Mouse (Mus musculus) midbrain, embryonic 11.5 days (tissue): ENCODE measurements around the gene Glul. TPM values are rescaled to one million over a fixed set of nuclear protein-coding genes. Genes with fewer than 3 reads are reported as not detected.

Source experiments
- ATAC-seq: fragments of 200-750 bp; cut with Nextera tagmentation; 2 replicates; pipeline ENCODE4 v1.8.0; 2017; ENCODE audit warnings: moderate TSS enrichment, moderate library complexity; ENCODE audit not compliant: low FRiP score
- DNase-seq: peaks from one replicate; pipeline ENCODE4 v3.0.0; 2015; ENCODE audit warnings: low spot score; ENCODE audit errors: missing footprints
- H3K27ac ChIP-seq: fragments of 300-500 bp; sonication (generic); 2 replicates; pipeline ENCODE4 v1.5.1; 2014; ENCODE audit warnings: low read depth, low read length
- H3K27me3 ChIP-seq: fragments of 300-500 bp; sonication (generic); 2 replicates; pipeline ENCODE4 v1.6.1; 2014; ENCODE audit warnings: mild to moderate bottlenecking, low read length, moderate library complexity, mixed read lengths; ENCODE audit not compliant: control insufficient read depth, insufficient read depth
- H3K36me3 ChIP-seq: fragments of 300-500 bp; sonication (generic); 2 replicates; pipeline ENCODE4 v1.6.1; 2014; ENCODE audit warnings: mild to moderate bottlenecking, low read length, moderate library complexity, mixed read lengths; ENCODE audit not compliant: control insufficient read depth, insufficient read depth
- H3K4me1 ChIP-seq: fragments of 300-500 bp; sonication (generic); 2 replicates; pipeline ENCODE4 v1.6.1; 2014; ENCODE audit warnings: low read length; ENCODE audit not compliant: control insufficient read depth, insufficient read depth
- H3K4me2 ChIP-seq: fragments of 300-500 bp; sonication (generic); 2 replicates; pipeline ENCODE4 v1.6.1; 2014; ENCODE audit warnings: mild to moderate bottlenecking, moderate library complexity
- H3K4me3 ChIP-seq: fragments of 300-500 bp; sonication (generic); 2 replicates; pipeline ENCODE4 v1.5.1; 2014; ENCODE audit warnings: low read depth, low read length
- H3K9ac ChIP-seq: fragments of 300-500 bp; sonication (generic); 2 replicates; pipeline ENCODE4 v1.6.1; 2014; ENCODE audit warnings: low read length
- H3K9me3 ChIP-seq: fragments of 300-500 bp; sonication (generic); 2 replicates; pipeline ENCODE4 v1.6.1; 2016; ENCODE audit warnings: low read length; ENCODE audit not compliant: control insufficient read depth
- WGBS: fragments of 180-500 bp; shearing (Covaris S2); extraction: QIAGEN DNeasy Blood & Tissue Kit; methylation state at CpG from one replicate; pipeline ENCODE4 v1.1.7; 2014; 5-methylcytosine and 5-hydroxymethylcytosine counted together
- polyA plus RNA-seq: library from polyadenylated mRNA; unstranded; fragments of >200 nt; fragmentation: Nextera tagmentation; extraction: Ambion mirVana; gene quantifications from 2 replicates; pipeline ENCODE4 v1.2.1, GENCODE M21; 2014

Glul gene
- polyA plus RNA-seq, 1 experiment from 2014 or later, result 121 TPM

DNA sequence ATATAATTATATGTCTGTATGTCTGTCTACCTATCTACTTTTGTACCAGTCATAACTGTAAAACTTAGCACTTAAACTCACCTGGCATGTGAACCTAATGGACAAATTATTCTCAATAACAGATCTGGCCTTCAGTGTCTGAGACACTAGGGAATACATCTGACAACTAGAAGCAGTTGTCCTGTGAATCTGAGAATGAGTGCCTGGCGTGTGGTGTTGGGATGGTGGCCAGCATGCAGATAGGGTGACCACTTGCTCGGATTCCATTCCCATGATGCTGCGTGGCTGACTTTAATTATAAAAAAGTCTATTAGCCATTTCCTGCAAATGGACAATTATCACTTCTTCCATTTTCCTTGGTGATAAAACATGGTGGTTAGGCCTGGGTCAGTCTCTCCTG lies 6.1 kb downstream of the Glul start:
- H3K4me3 ChIP-seq, result no peak overlapping the region
- H3K4me1 ChIP-seq, result peaks cover 20% of the 10 kb centered on the region
- peaks cover 42% of the 10 kb centered on the region for H3K36me3 ChIP-seq
- H3K27me3 ChIP-seq, result no peaks in the 10 kb centered on the region
- WGBS, result 95% methylated on average over 3 of the region's 3 CpGs
- H3K4me2 ChIP-seq, result no peak overlapping the region
- H3K9me3 ChIP-seq, result no peaks in the 10 kb centered on the region
- no peak overlapping the region for H3K9ac ChIP-seq
- DNase-seq (no peak), ATAC-seq (no peak)
- H3K27ac ChIP-seq, result no peak overlapping the region

DNA sequence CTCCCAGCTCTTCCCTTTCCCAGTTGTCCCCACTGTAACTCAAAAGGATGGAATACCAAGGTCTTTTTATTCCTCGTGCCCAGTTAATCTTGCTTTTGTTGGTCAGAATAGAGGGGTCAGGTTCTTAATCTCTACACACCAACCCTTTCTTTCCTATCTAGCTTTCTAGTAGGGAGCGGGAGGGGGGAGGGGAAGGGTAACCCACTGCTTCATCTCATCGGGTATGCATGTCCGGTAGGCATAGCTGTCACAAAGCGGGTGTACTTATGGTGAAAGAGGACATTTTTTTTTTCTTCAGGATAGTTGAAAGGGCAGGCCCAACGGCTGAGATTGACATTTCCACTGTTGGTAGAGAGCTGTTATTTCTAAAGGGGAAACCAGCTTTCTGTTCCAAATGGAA lies 8.5 kb downstream of the Glul start:
- ATAC-seq, result peak; percentile 75
- Histone ChIP-seq H3K4me3 (no peak overlapping the region), H3K27ac (no peak overlapping the region), H3K9me3 (no peaks in the 10 kb centered on the region), H3K4me1 (peaks cover 3% of the 10 kb centered on the region; the same call in 1 of the 2 replicates), H3K36me3 (peaks cover 40% of the 10 kb centered on the region), H3K4me2 (no peak overlapping the region), H3K9ac (no peak overlapping the region), H3K27me3 (no peaks in the 10 kb centered on the region)
- DNase-seq, result peak; percentile 89
- 44% methylated on average over 6 of the region's 6 CpGs for WGBS

DNA sequence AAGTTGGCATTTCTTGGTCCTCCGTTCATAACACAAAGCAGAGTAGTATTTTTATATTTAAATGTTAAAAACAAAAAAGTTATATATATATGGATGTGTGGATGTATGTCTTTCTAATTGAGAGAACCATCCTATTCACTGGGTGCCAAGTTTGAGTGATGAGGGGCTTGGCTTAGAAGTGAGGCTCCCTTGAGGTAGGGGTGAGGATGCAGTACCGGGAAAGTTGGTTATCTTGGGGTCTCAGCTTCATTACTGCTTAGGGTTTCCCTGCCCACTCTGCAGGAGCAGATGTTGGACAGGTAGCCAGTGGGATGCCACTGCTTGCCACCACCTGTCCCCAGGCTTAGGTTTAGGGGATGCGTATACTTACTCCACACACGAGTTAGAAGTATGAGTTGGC lies 9.0 kb downstream of the Glul start:
- no peak overlapping the region for H3K4me2 ChIP-seq
- no peaks in the 10 kb centered on the region for H3K9me3 ChIP-seq
- H3K27ac ChIP-seq, result no peak overlapping the region
- H3K4me1 ChIP-seq, result peaks cover 3% of the 10 kb centered on the region; the same call in 1 of the 2 replicates
- no peaks in the 10 kb centered on the region for H3K27me3 ChIP-seq
- no peak overlapping the region for H3K9ac ChIP-seq
- H3K36me3 ChIP-seq, result peaks cover 38% of the 10 kb centered on the region
- ATAC-seq (0 out of 2 replicates have a peak, but pooled peaks have one; percentile 3), DNase-seq (no peak)
- H3K4me3 ChIP-seq, result no peak overlapping the region
- 93% methylated on average over 4 of the region's 4 CpGs for WGBS

DNA sequence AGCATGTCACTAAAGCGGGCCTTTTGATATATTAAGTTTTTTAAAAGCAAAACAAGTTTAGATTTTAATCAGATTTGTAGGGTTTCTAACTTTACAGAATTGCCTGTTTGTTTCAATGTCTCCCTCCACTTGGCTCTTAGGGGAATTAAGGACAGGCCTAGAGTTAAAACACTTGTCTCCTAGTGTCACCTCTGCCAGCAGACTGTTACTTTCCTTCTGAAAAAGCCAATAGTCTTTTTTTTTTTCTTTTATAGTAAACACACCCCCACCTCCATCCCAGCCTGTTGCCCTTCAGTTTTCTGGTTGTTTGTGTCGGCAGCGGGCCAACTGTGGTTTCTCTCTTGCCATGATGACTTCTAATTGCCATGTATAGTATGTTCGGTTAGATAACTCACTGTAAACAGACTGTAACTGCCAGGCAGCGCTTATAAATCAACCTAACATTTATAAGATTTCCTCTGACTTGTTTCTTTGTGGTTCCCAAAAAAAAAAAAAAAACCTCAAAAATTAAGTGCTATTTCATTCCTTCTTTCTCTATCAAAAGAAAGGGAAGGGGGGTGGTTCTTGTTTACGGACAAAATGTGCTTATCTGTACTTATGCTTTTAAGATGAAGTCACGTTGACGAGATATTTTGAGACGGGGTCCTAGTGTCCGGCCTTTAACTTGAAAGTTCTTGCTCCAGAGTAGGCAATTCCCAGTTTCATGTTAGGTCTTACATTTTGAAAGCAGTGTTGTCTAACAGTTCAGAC lies 9.6 kb downstream of the Glul start:
- 95% methylated on average over 10 of the region's 10 CpGs for WGBS
- Histone ChIP-seq H3K4me3 (no peak overlapping the region), H3K9ac (no peak overlapping the region), H3K27me3 (no peaks in the 10 kb centered on the region), H3K27ac (no peak overlapping the region), H3K9me3 (no peaks in the 10 kb centered on the region), H3K4me1 (peaks cover 3% of the 10 kb centered on the region; the same call in 1 of the 2 replicates), H3K36me3 (peaks cover 31% of the 10 kb centered on the region), H3K4me2 (no peak overlapping the region)
- no peak for DNase-seq
- no peak for ATAC-seq

DNA sequence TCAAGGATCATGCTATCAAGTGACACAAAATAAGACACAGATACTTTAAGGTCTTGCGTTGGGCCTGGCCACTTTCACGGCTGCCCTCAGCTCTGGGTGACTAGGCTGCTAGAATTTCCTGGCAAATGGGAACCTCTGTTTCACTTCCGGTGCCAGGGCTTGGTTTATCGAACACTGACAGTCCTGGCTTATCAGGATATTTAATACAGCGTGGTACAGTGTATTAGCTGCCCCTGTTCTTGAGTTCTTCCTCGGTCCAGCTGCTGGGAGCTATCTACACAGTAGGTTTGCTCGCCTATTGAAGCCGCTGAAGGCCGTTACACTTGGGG lies 10.2 kb downstream of the Glul start:
- Histone ChIP-seq H3K4me2 (no peak overlapping the region), H3K27me3 (no peaks in the 10 kb centered on the region), H3K4me1 (peaks cover 3% of the 10 kb centered on the region; the same call in 1 of the 2 replicates), H3K9me3 (no peaks in the 10 kb centered on the region), H3K9ac (no peak overlapping the region), H3K27ac (no peak overlapping the region), H3K4me3 (no peak overlapping the region), H3K36me3 (peaks cover 28% of the 10 kb centered on the region)
- 95% methylated on average over 9 of the region's 9 CpGs for WGBS
- DNase-seq (no peak), ATAC-seq (no peak)

DNA sequence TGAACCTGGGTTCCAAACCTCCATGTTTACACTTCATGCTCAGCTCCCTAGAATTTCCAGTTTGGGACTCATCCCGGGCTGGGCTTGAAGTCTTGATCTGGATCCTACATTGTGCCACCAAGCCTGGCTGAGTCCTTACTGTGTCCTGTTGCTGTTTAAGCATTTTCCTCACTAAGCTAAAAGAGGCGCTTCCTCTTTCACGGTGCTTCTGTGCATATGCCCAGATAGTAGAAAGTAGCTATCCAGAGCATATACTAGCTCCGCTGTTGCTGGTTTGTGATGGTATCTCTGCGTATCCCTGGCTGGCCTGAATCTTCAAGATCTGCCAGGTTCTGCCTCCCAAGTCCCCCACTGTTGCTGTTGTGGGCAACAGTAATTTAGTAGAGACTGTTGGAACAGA lies 10.7 kb downstream of the Glul start:
- Histone ChIP-seq H3K4me3 (no peak overlapping the region), H3K9me3 (no peaks in the 10 kb centered on the region), H3K36me3 (peaks cover 26% of the 10 kb centered on the region), H3K27me3 (no peaks in the 10 kb centered on the region), H3K4me1 (peaks cover 3% of the 10 kb centered on the region; the same call in 1 of the 2 replicates), H3K4me2 (no peak overlapping the region), H3K27ac (no peak overlapping the region), H3K9ac (no peak overlapping the region)
- ATAC-seq (no peak), DNase-seq (no peak)
- 94% methylated on average over 5 of the region's 5 CpGs for WGBS

DNA sequence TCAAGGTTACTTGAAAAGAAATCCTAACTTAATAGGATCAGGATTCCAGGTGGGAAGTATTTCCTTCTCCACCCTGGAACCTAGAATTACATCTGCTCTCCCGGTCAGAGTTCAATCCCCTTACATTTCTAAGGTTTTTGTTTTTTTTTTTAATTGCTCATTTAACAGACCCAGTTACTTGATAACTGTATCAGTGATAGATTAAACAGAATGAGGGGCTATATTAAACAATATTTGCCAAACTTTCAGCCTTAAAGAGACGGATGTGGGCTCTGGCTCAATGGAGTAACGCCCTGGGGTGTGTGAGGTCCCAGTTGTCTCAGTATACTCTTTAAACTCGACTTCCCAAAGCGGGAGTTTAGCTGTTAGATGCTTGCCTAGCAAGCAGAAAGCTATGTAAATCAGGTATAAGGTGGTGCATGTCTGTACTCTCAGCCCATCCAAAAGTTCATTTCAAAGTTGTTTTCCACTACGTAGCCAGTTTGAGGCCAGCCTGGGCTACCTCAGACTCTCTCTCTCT lies 11.6 kb downstream of the Glul start:
- no peak overlapping the region for H3K4me3 ChIP-seq

DNA sequence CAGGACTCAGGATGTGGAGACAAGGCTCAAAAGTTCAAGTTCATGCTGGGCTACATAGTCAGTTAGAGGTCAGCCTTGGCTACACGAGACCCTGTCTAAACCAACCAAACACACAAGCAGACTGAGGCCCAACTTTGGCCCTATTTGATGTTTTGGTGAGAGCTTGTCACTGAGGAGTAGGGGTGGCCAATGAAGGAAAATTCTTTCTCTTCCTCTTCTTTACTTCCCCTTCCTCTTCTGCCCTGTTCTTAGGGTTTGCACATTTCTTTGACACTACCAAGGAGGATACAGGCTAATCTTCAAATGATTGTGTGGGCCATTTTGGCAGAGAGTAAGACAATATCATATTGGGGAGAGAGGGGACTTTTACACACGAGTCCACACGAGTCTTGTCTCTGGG lies 14.1 kb downstream of the Glul start:
- H3K27ac ChIP-seq, result no peak overlapping the region
- H3K4me1 ChIP-seq, result no peaks in the 10 kb centered on the region
- H3K9ac ChIP-seq, result no peak overlapping the region
- H3K4me3 ChIP-seq, result no peak overlapping the region
- 88% methylated on average over 3 of the region's 3 CpGs for WGBS
- H3K9me3 ChIP-seq, result no peaks in the 10 kb centered on the region
- H3K4me2 ChIP-seq, result no peak overlapping the region
- no peaks in the 10 kb centered on the region for H3K27me3 ChIP-seq
- DNase-seq (peak; percentile 54), ATAC-seq (no peak)
- no peaks in the 10 kb centered on the region for H3K36me3 ChIP-seq

More for the DNA sequence above, 11.6 kb downstream of the Glul start:
- Histone ChIP-seq H3K9ac (no peak overlapping the region), H3K27me3 (no peaks in the 10 kb centered on the region), H3K4me2 (no peak overlapping the region), H3K9me3 (no peaks in the 10 kb centered on the region), H3K36me3 (peaks cover 20% of the 10 kb centered on the region), H3K27ac (no peak overlapping the region), H3K4me1 (peaks cover 3% of the 10 kb centered on the region; the same call in 1 of the 2 replicates)
- WGBS, result 84% methylated on average over 6 of the region's 6 CpGs
- ATAC-seq (no peak), DNase-seq (no peak)

DNA sequence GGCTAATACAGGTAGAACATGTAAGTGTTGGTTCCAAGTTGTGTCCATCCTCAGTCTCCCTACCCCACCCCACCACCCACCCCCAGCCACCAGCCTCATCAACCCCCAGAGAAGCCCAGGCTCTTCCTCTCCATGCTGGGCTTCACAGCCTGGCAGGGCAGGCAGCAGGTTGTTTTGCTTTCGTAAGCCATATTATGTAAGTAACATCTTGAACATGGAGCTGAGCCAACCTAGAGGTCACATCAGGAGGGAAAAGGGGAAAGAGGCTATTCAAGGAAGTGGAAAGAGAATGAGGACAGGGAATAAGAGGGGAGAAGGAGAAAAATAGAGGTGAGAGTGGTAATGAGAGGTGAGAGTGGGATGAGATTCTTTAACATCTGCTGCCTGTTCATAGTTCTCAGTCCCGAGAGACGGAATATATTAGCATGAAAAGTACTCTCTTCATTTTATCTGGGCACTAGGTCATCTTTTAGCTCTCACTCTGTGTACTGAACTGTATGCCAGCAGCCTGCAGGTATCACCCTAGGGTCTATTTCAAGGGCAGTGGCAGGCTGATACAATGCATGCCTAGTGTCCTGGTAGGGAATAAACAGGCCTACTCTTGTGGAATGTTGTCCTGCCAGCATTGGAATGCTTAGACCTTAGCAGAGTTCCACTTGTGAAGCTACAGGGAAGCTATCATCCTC lies 18.9 kb downstream of the Glul start:
- DNase-seq (peak; percentile 17), ATAC-seq (no peak)
- no peaks in the 10 kb centered on the region for H3K9me3 ChIP-seq
- H3K4me3 ChIP-seq, result no peak overlapping the region
- H3K9ac ChIP-seq, result no peak overlapping the region
- WGBS, result 82% methylated on average over 3 of the region's 3 CpGs
- H3K27me3 ChIP-seq, result no peaks in the 10 kb centered on the region
- H3K36me3 ChIP-seq, result no peaks in the 10 kb centered on the region
- H3K27ac ChIP-seq, result no peak overlapping the region
- no peaks in the 10 kb centered on the region for H3K4me1 ChIP-seq
- no peak overlapping the region for H3K4me2 ChIP-seq
